Mouse (Mus musculus): ENCODE data around the gene Scamp1.
A peak's percentile ranks its signal among the peaks of the same experiment; 100 is the strongest.

The Scamp1 gene

GRCm38 (mm10) chr13:94298401-94298800 is 12.7 kb upstream of the Scamp1 start:
- H3K36me3 ChIP-seq (ENCODE audit: control insufficient read depth, insufficient read depth, low read length, poor library complexity, severe bottlenecking), result no peaks in the 10 kb centered on the region
- H3K27me3 ChIP-seq (ENCODE audit: control insufficient read depth, insufficient read depth, low read length, poor library complexity, severe bottlenecking), result no peaks in the 10 kb centered on the region
- DNase-seq (ENCODE audit: low read depth, low spot score), result no peak

GRCm38 (mm10) chr13:94296371-94296770 is 10.7 kb upstream of the Scamp1 start:
- no peaks in the 10 kb centered on the region for H3K36me3 ChIP-seq (ENCODE audit: control insufficient read depth, insufficient read depth, low read length, poor library complexity, severe bottlenecking)
- no peaks in the 10 kb centered on the region for H3K27me3 ChIP-seq (ENCODE audit: control insufficient read depth, insufficient read depth, low read length, poor library complexity, severe bottlenecking)
- DNase-seq (ENCODE audit: low read depth, low spot score), result no peak

- Histone ChIP-seq H3K36me3 (ENCODE audit: control insufficient read depth, insufficient read depth, low read length, poor library complexity, severe bottlenecking) (no peaks in the 10 kb centered on the region), H3K27me3 (ENCODE audit: control insufficient read depth, insufficient read depth, low read length, poor library complexity, severe bottlenecking) (no peaks in the 10 kb centered on the region)
- DNase-seq (ENCODE audit: low read depth, low spot score), result peak; percentile 5
Measured at GRCm38 (mm10) chr13:94295922-94296321, 10.3 kb upstream of the Scamp1 start.

GRCm38 (mm10) chr13:94294886-94295285 is 9.2 kb upstream of the Scamp1 start:
- DNase-seq (ENCODE audit: low read depth, low spot score), result no peak
- H3K36me3 ChIP-seq (ENCODE audit: control insufficient read depth, insufficient read depth, low read length, poor library complexity, severe bottlenecking), result no peaks in the 10 kb centered on the region
- no peaks in the 10 kb centered on the region for H3K27me3 ChIP-seq (ENCODE audit: control insufficient read depth, insufficient read depth, low read length, poor library complexity, severe bottlenecking)

GRCm38 (mm10) chr13:94293911-94294310 is 8.3 kb upstream of the Scamp1 start:
- no peak for DNase-seq (ENCODE audit: low read depth, low spot score)
- no peaks in the 10 kb centered on the region for H3K36me3 ChIP-seq (ENCODE audit: control insufficient read depth, insufficient read depth, low read length, poor library complexity, severe bottlenecking)
- H3K27me3 ChIP-seq (ENCODE audit: control insufficient read depth, insufficient read depth, low read length, poor library complexity, severe bottlenecking), result no peaks in the 10 kb centered on the region

- no peaks in the 10 kb centered on the region for H3K36me3 ChIP-seq (ENCODE audit: control insufficient read depth, insufficient read depth, low read length, poor library complexity, severe bottlenecking)
- no peaks in the 10 kb centered on the region for H3K27me3 ChIP-seq (ENCODE audit: control insufficient read depth, insufficient read depth, low read length, poor library complexity, severe bottlenecking)
- no peak for DNase-seq (ENCODE audit: low read depth, low spot score)
Measured at GRCm38 (mm10) chr13:94286195-94286594, 538 bp upstream of the Scamp1 start.

GRCm38 (mm10) chr13:94284543-94285269 is 951 bp downstream of the Scamp1 start:
- Histone ChIP-seq H3K27me3 (ENCODE audit: control insufficient read depth, insufficient read depth, low read length, poor library complexity, severe bottlenecking) (no peaks in the 10 kb centered on the region), H3K36me3 (ENCODE audit: control insufficient read depth, insufficient read depth, low read length, poor library complexity, severe bottlenecking) (no peaks in the 10 kb centered on the region)
- DNase-seq (ENCODE audit: low read depth, low spot score), result no peak

- DNase-seq (ENCODE audit: low read depth, low spot score), result no peak
- Histone ChIP-seq H3K27me3 (ENCODE audit: control insufficient read depth, insufficient read depth, low read length, poor library complexity, severe bottlenecking) (no peaks in the 10 kb centered on the region), H3K36me3 (ENCODE audit: control insufficient read depth, insufficient read depth, low read length, poor library complexity, severe bottlenecking) (no peaks in the 10 kb centered on the region)
Measured at GRCm38 (mm10) chr13:94279420-94279819, 6.2 kb downstream of the Scamp1 start.

- H3K36me3 ChIP-seq (ENCODE audit: control insufficient read depth, insufficient read depth, low read length, poor library complexity, severe bottlenecking), result no peaks in the 10 kb centered on the region
- no peaks in the 10 kb centered on the region for H3K27me3 ChIP-seq (ENCODE audit: control insufficient read depth, insufficient read depth, low read length, poor library complexity, severe bottlenecking)
- DNase-seq (ENCODE audit: low read depth, low spot score), result no peak
Measured at GRCm38 (mm10) chr13:94271284-94271683, 14.4 kb downstream of the Scamp1 start.

GRCm38 (mm10) chr13:94268201-94268600 is 17.5 kb downstream of the Scamp1 start:
- no peaks in the 10 kb centered on the region for H3K36me3 ChIP-seq (ENCODE audit: control insufficient read depth, insufficient read depth, low read length, poor library complexity, severe bottlenecking)
- H3K27me3 ChIP-seq (ENCODE audit: control insufficient read depth, insufficient read depth, low read length, poor library complexity, severe bottlenecking), result no peaks in the 10 kb centered on the region
- DNase-seq (ENCODE audit: low read depth, low spot score), result no peak

- Histone ChIP-seq H3K36me3 (ENCODE audit: control insufficient read depth, insufficient read depth, low read length, poor library complexity, severe bottlenecking) (no peaks in the 10 kb centered on the region), H3K27me3 (ENCODE audit: control insufficient read depth, insufficient read depth, low read length, poor library complexity, severe bottlenecking) (no peaks in the 10 kb centered on the region)
- no peak for DNase-seq (ENCODE audit: low read depth, low spot score)
Measured at GRCm38 (mm10) chr13:94267190-94267589, 18.5 kb downstream of the Scamp1 start.

GRCm38 (mm10) chr13:94266530-94266929 is 19.1 kb downstream of the Scamp1 start:
- no peak for DNase-seq (ENCODE audit: low read depth, low spot score)
- Histone ChIP-seq H3K27me3 (ENCODE audit: control insufficient read depth, insufficient read depth, low read length, poor library complexity, severe bottlenecking) (no peaks in the 10 kb centered on the region), H3K36me3 (ENCODE audit: control insufficient read depth, insufficient read depth, low read length, poor library complexity, severe bottlenecking) (no peaks in the 10 kb centered on the region)

- H3K36me3 ChIP-seq (ENCODE audit: control insufficient read depth, insufficient read depth, low read length, poor library complexity, severe bottlenecking), result no peaks in the 10 kb centered on the region
- H3K27me3 ChIP-seq (ENCODE audit: control insufficient read depth, insufficient read depth, low read length, poor library complexity, severe bottlenecking), result no peaks in the 10 kb centered on the region
- DNase-seq (ENCODE audit: low read depth, low spot score), result no peak
Measured at GRCm38 (mm10) chr13:94265291-94265690, 20.4 kb downstream of the Scamp1 start.

GRCm38 (mm10) chr13:94263943-94264342 is 21.7 kb downstream of the Scamp1 start:
- DNase-seq (ENCODE audit: low read depth, low spot score), result no peak
- no peaks in the 10 kb centered on the region for H3K27me3 ChIP-seq (ENCODE audit: control insufficient read depth, insufficient read depth, low read length, poor library complexity, severe bottlenecking)
- H3K36me3 ChIP-seq (ENCODE audit: control insufficient read depth, insufficient read depth, low read length, poor library complexity, severe bottlenecking), result no peaks in the 10 kb centered on the region

- no peaks in the 10 kb centered on the region for H3K36me3 ChIP-seq (ENCODE audit: control insufficient read depth, insufficient read depth, low read length, poor library complexity, severe bottlenecking)
- no peak for DNase-seq (ENCODE audit: low read depth, low spot score)
- H3K27me3 ChIP-seq (ENCODE audit: control insufficient read depth, insufficient read depth, low read length, poor library complexity, severe bottlenecking), result no peaks in the 10 kb centered on the region
Measured at GRCm38 (mm10) chr13:94262551-94262950, 23.1 kb downstream of the Scamp1 start.

GRCm38 (mm10) chr13:94261624-94262023 is 24.0 kb downstream of the Scamp1 start:
- Histone ChIP-seq H3K27me3 (ENCODE audit: control insufficient read depth, insufficient read depth, low read length, poor library complexity, severe bottlenecking) (no peaks in the 10 kb centered on the region), H3K36me3 (ENCODE audit: control insufficient read depth, insufficient read depth, low read length, poor library complexity, severe bottlenecking) (no peaks in the 10 kb centered on the region)
- DNase-seq (ENCODE audit: low read depth, low spot score), result no peak
